Mouse (Mus musculus): ENCODE measurements around the gene Atg7.

GRCm38 (mm10) chr6:114715289-114716030 is 72.6 kb downstream of the Atg7 start:
- TF ChIP-seq MAFK (IDR thresholded peaks at IDR 0.05; ENCODE audit: insufficient read depth, low read depth, low read length) (no peak), ZNF384 (IDR thresholded peaks at IDR 0.05; ENCODE audit: low read depth, low read length) (no peak), HCFC1 (IDR thresholded peaks at IDR 0.05; ENCODE audit: borderline replicate concordance, insufficient read depth, low read length) (no peak), CHD2 (IDR thresholded peaks at IDR 0.05; ENCODE audit: low read depth, low read length) (no peak)
